Mouse (Mus musculus) layer of hippocampus, postnatal 14 days (tissue): Measurements from ENCODE around the gene Cxcr6. TPM values are rescaled to one million over a fixed set of nuclear protein-coding genes. Genes with fewer than 3 reads are reported as not detected.
"Not testable (repeated sequence)": the region's sequence is repeated elsewhere in the genome, so short reads cannot be mapped to it uniquely, and the experiment has no call there.

Experiments used
- DNase-seq, 2 experiments: peaks; one replicate each; pipeline ENCODE4 v3.0.0; 2021 to 2022; ENCODE audit warnings: low spot score in 2 of 2, mixed read lengths in 1 of 2
- long read RNA-seq, 2 experiments: library from polyadenylated mRNA; stranded (forward); transcript quantifications; one replicate each; pipeline ENCODE4 v2.0.0; 2021
- total RNA-seq, 2 experiments: library from RNA; stranded (reverse); gene quantifications; 2 replicates each; pipeline ENCODE4 v1.2.3; 2021

Cxcr6 gene
- not detected for total RNA-seq
- long read RNA-seq, experiment 1 = 0 reads
- long read RNA-seq, experiment 2 = 0 reads

DNA sequence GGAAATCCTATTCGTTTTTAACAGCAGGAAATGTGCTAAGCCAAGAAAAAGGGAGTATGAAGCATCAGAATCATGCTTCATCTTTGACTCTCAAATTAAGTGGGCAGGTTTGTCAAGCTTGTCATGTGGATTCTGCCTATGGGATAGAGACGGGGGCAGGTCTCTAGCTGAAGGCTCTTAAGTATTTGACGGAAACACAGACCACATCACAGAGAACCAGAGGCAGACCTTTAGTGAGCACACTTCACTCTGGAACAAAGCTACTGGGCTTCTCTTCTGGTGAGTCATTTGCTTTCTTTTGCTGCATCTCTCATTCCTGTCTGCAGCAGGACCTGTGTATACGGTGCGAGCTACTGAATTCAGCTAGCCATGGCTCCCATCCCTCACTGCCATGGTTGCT lies at the start of gene Cxcr6:
Gene Cxcr6 (plus strand): TSS at position 209 of the 400 bp plus-strand sequence.
- DNase-seq = no peak

DNA sequence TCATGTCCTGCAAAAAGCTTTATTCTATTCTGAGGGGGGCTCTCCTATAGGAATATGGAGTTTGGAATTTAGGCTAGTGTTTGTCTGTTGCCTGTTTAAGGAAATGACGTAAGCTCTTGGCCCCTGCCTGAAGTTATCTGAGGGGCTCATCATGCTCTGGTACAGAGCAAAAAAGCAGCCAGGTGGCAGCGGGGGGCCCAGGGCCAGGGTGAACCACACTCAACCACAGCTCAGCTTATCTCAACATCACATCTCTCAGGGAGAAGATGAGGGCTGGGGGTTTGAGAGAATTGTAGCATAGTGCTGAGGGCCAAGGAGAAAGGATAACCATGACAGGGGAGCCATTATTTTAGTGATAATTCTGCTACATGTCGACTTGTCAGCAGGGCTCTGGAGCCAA lies 49.5 kb upstream of the Cxcr6 start:
- DNase-seq = no peak

GRCm38 (mm10) chr9:123757326-123757725 lies 48.9 kb upstream of the Cxcr6 start:
- no peak for DNase-seq

DNA sequence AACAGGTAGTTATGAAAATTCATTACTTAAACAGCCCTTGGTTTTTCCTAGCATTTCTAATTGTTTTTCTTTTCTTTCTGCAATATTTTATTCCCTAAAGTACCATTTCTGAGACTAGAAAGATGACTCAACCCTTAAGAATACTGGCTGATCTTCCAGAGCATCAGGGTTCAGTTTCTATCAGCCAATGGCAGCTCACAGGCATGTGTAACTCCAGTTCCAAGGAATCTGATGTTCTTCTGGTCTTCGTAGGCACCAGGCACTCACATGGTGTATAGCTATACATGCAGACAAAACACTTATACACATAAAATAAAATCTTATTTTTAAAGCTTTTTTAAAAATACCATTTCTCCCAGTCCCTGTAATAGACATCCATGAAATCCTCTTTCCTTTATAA lies 48.1 kb upstream of the Cxcr6 start:
- no peak for DNase-seq

DNA sequence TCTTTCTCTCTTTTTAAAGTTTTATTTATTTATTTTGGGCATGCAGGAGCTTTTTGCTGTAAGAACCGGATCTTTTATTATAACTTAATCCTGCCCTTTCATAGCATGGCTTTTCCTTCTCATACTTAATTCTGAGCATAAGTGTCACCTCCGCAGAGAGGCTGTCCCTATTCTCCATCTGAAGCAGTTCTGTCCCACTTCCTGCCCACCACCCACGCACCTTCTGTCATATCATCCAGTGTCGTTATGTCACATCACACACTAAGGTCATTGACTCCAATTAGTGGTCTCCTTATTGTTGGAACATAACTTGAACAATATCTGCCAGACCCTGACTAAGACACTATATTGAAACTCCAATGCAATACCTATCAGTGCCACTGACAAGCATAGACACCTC lies 47.6 kb upstream of the Cxcr6 start:
- DNase-seq = no peak

DNA sequence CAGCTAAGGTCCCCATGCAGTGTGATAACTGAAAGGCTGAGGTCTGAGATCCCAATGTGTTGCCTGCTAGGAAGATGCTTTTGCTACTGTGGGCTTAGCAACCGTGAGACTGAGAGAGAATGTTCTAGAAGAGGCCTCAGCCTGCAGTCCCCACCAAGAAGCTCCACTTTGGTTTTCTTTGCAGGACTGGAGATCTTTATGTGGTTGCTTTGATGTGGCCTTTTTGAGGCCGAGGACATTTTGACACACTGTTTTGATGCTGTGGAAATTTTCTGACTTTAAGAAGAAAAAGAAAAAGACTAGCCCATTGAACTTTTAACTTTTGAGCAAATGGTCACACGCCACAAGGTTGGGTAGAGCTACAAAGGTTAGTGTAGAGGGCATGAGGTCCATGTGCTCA lies 45.5 kb upstream of the Cxcr6 start:
- DNase-seq = no peak

GRCm38 (mm10) chr9:123762886-123763285 lies 43.4 kb upstream of the Cxcr6 start:
- DNase-seq = no peak

DNA sequence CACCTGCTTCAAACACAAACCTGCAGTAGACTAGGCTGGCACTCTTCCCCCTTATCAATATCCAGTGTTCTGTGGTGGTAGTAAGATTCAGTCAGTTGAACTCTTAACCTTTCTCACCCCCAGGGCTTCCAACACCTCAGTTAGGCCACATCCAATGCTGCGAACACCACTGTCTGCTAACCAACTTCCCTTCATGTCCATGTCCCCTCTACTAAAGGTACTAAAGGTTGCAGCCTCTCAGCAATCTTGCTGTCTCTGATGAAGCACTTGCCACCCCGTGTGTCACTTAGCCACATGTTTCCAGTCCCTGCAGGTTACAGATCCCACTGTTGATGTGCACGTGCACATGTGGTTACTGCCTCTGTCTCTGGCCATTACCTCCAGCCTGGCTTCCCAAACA lies 42.5 kb upstream of the Cxcr6 start:
- no peak for DNase-seq

GRCm38 (mm10) chr9:123766996-123767395 lies 39.3 kb upstream of the Cxcr6 start:
- no peak for DNase-seq

- DNase-seq = no peak
These were observed 37.8 kb upstream of the Cxcr6 start for GRCm38 (mm10) chr9:123768443-123768842.

- DNase-seq = no peak
These were observed 36.7 kb upstream of the Cxcr6 start for GRCm38 (mm10) chr9:123769532-123769931.

- DNase-seq = not testable (repeated sequence)
These were observed 33.0 kb upstream of the Cxcr6 start for GRCm38 (mm10) chr9:123773299-123773698.

GRCm38 (mm10) chr9:123788855-123789529 lies 17.3 kb upstream of the Cxcr6 start:
- DNase-seq = peak in 1 of 2 experiments; percentile 10

GRCm38 (mm10) chr9:123796174-123796573 lies 10.1 kb upstream of the Cxcr6 start:
- peak; percentile 40 to 49 for DNase-seq

DNA sequence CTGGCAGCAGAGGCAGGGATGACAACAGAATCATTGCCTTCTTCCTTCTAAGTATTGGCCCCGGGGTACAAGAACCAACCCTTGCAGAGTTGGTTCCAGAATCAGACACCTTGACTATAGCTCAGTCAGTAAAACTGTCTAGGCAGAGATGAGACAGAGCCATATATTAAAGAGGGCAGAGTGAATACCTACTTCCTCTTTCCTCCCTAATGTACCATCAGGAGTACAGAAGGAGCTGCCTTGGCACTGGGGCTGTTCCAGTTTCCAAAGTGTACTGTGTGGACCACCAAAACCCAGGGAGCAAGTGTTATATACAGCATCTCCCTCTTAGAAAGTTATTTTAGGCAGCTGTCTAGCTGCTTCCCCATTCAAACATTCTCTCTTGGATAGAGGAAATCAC lies 4.7 kb upstream of the Cxcr6 start:
- no peak for DNase-seq

DNA sequence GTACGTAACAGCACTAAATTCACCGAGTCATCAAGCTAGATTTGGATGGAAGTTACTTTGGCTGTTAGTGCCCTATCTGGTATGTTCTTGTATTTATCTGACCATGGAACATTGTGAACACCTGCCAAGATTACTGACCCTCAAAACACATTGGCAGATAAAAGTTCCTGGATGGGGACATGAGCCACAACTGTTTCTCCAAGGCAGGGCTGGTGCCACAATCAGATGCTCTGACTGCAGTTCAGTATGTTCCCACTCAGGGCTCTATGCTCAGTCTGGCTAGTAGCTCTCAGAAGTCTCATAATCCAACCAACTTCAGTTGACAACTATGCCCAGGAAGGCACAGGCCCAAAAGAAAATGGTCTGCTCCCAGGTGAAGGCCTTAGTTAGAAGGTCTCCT lies 3.9 kb upstream of the Cxcr6 start:
- DNase-seq = no peak

GRCm38 (mm10) chr9:123802896-123803295 lies 3.4 kb upstream of the Cxcr6 start:
- DNase-seq = no peak

GRCm38 (mm10) chr9:123805241-123805640 lies 1.0 kb upstream of the Cxcr6 start:
- no peak for DNase-seq

- no peak for DNase-seq
These were observed 2.3 kb downstream of the Cxcr6 start for GRCm38 (mm10) chr9:123808583-123808982.

- no peak for DNase-seq
These were observed 5.6 kb downstream of the Cxcr6 start for GRCm38 (mm10) chr9:123811831-123812230.

DNA sequence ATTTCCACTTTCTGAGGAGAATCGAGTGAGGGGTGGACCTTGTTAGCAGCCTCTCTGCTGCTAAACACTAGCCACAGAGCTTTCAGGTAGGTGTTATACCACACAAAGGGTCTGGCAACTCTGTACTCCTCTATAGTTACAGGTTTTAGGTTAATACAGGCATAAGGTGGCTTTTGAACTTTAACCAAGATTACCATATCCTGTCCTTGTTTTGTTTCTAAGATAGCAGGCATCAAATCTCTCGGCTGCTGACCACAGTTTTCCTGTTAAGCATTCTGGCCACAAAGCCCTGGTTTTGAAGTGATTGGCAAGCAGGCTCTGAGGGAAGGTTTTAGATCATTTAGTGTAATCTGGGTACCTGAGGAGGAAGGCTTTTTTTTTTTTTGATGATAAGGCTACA lies 8.1 kb downstream of the Cxcr6 start:
- no peak for DNase-seq

- no peak for DNase-seq
These were observed 8.5 kb downstream of the Cxcr6 start for GRCm38 (mm10) chr9:123814821-123815220.

GRCm38 (mm10) chr9:123815444-123815843 lies 9.2 kb downstream of the Cxcr6 start:
- DNase-seq = no peak
